Mouse (Mus musculus): ENCODE measurements around the gene Uhrf2. TPM values are rescaled to one million over a fixed set of nuclear protein-coding genes. Genes with fewer than 3 reads are reported as not detected.

Gene Uhrf2
- total RNA-seq, 4 experiments from 2014 or later: 35.5 to 48.4 (median 42.5) TPM

GRCm38 (mm10) chr19:30124999-30125669 lies 94.8 kb downstream of the Uhrf2 start:
- no peak for DNase-seq

GRCm38 (mm10) chr19:30125670-30126059 lies 95.4 kb downstream of the Uhrf2 start:
- DNase-seq: no peak

GRCm38 (mm10) chr19:30128177-30128576 lies 97.9 kb downstream of the Uhrf2 start:
- DNase-seq: no peak

- no peak for DNase-seq
These were observed 106.0 kb downstream of the Uhrf2 start for GRCm38 (mm10) chr19:30136308-30136707.

Other genes with a start within 250 kb of the Uhrf2 start
- gene 9930021J03Rik, start 224.5 kb upstream of the Uhrf2 start, total RNA-seq (2022): 10 to 100 TPM; 14.8 to 20.4 (median 16.8) TPM
- 10 to 100 TPM; 16.4 to 19.7 (median 19.3) TPM for gene Ranbp6, start 217.5 kb upstream of the Uhrf2 start, total RNA-seq (2022)
- 10 to 100 TPM; 22.6 to 38.7 (median 25.2) TPM for gene Il33, start 105.4 kb upstream of the Uhrf2 start, total RNA-seq (2022)
- not detected for gene Trpd52l3, start 26.7 kb upstream of the Uhrf2 start, total RNA-seq (2022)
- 1 to 10 TPM in 3 of 4 experiments, under 1 TPM in 1; 0.81 to 1.6 (median 1.2) TPM for gene Gldc, start 144.9 kb downstream of the Uhrf2 start, total RNA-seq (2022)
- gene Mbl2, start 202.4 kb downstream of the Uhrf2 start, total RNA-seq (2022): not detected